Mouse (Mus musculus): ENCODE data around the gene Pmel. TPM values are rescaled to one million over a fixed set of nuclear protein-coding genes. Genes with fewer than 3 reads are reported as not detected.

Gene Pmel
- total RNA-seq (2021): not detected
- long read RNA-seq, experiment 1, partial matches to known transcripts: 0 of 1 reads
- long read RNA-seq, experiment 1, other reads (novel, unspliced or antisense): 1 of 1 reads
- long read RNA-seq, experiment 2: 0 reads

- H3K27ac ChIP-seq: peak within 1 kb of the TSS; percentile 93
- H3K4me3 ChIP-seq: peak within 1 kb of the TSS; percentile 90
- no peak for TF ChIP-seq CTCF (IDR thresholded peaks at IDR 0.05)
- no peak for DNase-seq
- intact Hi-C loops (cut with DNase I): loop anchor here (2.0 kb wide), 1 partner anchor 39 kb away; no protein-coding TSS in a partner anchor
These were observed at the start of gene Pmel for GRCm38 (mm10) chr10:128703895-128704294. TSS of gene Pmel (plus strand) at chr10:128704195.

DNA sequence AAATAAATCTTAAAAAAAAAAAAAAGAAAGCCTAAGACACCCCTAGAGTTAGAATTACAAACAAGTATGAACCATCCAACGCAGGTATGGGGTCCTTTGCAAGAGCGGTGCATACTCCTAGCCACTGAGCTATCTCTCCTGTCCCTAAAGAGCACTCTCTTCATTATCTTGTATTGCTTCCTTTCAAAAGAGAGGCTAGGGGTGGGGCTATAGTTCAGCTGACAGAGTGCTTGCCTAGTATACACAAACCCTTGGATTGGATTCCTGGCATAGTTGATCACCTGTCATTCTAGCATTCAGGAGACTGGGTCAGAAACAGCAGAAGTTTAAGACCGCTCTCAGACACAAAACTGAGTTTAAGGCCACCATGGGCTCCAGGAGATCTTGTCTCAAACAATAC lies 48.7 kb upstream of the Pmel start:
- intact Hi-C loops (cut with DNase I): no loop called here
- no peak overlapping the region for H3K27ac ChIP-seq
- H3K4me3 ChIP-seq: no peak overlapping the region
- no peak for DNase-seq
- TF ChIP-seq CTCF (IDR thresholded peaks at IDR 0.05): no peak

- intact Hi-C loops (cut with DNase I): no loop called here
- TF ChIP-seq CTCF (IDR thresholded peaks at IDR 0.05): no peak
These were observed 47.3 kb upstream of the Pmel start for GRCm38 (mm10) chr10:128656731-128657130.

DNA sequence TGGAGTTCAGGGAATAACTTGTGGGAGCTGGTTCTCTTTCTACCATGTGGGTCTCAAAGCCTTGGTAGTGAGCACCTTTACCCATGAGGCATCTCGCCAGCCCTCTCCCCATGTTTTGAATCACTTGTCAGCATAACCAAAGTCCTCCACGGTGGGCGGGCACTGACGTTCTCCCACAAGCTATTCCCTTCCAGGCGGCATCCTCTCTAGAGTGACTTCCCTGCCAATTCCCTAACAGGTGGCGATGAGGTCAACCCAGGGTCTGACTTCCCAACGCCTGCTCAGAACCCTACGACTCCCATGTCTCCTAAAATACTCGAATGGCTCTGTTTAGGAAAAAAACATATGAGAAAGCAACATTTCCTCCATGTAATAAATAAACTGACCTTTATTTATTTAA lies 46.2 kb upstream of the Pmel start:
- TF ChIP-seq CTCF (IDR thresholded peaks at IDR 0.05): no peak
- no peak for DNase-seq
- Histone ChIP-seq H3K4me3 (no peak overlapping the region), H3K27ac (no peak overlapping the region)
- intact Hi-C loops (cut with DNase I): no loop called here

More at GRCm38 (mm10) chr10:128656731-128657130, 47.3 kb upstream of the Pmel start:
- Histone ChIP-seq H3K27ac (no peak overlapping the region), H3K4me3 (no peak overlapping the region)
- DNase-seq: no peak

DNA sequence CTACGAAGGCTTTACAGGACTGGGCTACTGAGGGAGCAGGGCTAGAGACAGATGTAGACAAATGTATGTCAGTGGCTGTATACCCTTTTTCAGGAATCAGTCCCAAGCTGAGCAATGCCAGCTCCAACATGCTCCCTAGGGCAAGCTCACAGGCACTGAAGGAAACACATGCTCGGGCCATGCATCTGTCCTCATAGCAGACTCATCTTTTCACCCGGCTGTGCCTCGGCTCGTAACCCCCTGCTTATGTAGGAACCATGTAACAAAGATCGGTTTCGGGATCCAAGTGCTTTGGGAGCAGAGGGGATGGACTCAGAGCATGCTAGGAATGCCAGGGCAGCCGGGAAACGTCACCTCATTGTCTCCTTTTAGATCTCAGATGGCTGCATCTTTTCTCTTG lies 44.5 kb upstream of the Pmel start:
- DNase-seq: no peak
- no peak for TF ChIP-seq CTCF (IDR thresholded peaks at IDR 0.05)
- H3K27ac ChIP-seq: no peak overlapping the region
- no peak overlapping the region for H3K4me3 ChIP-seq
- intact Hi-C loops (cut with DNase I): no loop called here

DNA sequence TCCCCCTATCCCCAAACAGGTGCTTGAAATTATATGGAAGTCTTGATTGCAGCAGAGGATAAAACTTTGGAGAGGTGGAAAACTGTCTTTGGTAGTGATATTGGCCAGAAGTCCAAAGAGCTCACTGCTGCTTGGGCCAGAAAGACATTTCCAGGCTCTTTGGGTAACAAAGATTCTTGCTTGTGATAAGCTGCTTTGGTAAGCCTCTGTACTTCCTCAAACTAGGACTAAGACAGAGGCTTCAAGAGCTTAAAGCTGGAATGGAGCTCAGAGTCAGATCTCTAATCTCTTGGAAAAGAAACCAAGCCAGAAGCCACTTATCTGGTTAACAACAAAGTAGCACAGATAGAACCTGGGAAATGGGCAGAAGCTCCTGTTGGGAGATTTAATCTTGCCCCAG lies 41.5 kb upstream of the Pmel start:
- intact Hi-C loops (cut with DNase I): no loop called here
- no peak overlapping the region for H3K27ac ChIP-seq
- DNase-seq: no peak
- TF ChIP-seq CTCF (IDR thresholded peaks at IDR 0.05): no peak
- H3K4me3 ChIP-seq: no peak overlapping the region

- intact Hi-C loops (cut with DNase I): no loop called here
- TF ChIP-seq CTCF (IDR thresholded peaks at IDR 0.05): no peak
- no peak overlapping the region for H3K27ac ChIP-seq
- DNase-seq: no peak
- no peak overlapping the region for H3K4me3 ChIP-seq
These were observed 40.4 kb upstream of the Pmel start for GRCm38 (mm10) chr10:128663441-128664220.

DNA sequence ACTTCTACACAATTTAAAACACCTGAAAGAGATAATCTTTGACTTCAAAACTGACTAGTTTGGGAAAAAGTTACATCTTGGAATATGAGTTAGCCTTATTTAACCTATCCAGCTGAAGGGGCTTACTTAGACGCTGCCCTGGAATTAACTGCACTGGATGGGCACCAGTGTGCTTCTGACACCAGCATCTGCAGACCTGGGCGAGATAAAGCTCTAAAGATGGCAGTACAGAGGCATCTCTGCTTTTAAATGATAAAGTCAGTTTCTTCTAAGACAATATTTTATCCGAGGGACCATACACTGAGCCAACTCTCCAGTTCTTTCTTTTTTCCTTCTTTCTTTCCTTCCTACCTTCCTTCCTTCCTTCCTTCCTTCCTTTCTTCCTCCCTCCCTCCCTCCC lies 39.2 kb upstream of the Pmel start:
- DNase-seq: no peak
- H3K27ac ChIP-seq: no peak overlapping the region
- intact Hi-C loops (cut with DNase I): no loop called here
- no peak overlapping the region for H3K4me3 ChIP-seq
- TF ChIP-seq CTCF (IDR thresholded peaks at IDR 0.05): no peak

GRCm38 (mm10) chr10:128665307-128665706 lies 38.7 kb upstream of the Pmel start:
- no peak for DNase-seq
- H3K27ac ChIP-seq: no peak overlapping the region
- TF ChIP-seq CTCF (IDR thresholded peaks at IDR 0.05): no peak
- H3K4me3 ChIP-seq: no peak overlapping the region
- intact Hi-C loops (cut with DNase I): no loop called here

- TF ChIP-seq CTCF (IDR thresholded peaks at IDR 0.05): no peak
- Histone ChIP-seq H3K4me3 (no peak overlapping the region), H3K27ac (no peak overlapping the region)
- intact Hi-C loops (cut with DNase I): no loop called here
- DNase-seq: no peak
These were observed 38.2 kb upstream of the Pmel start for GRCm38 (mm10) chr10:128665806-128666205.

GRCm38 (mm10) chr10:128668790-128669672 lies 35.0 kb upstream of the Pmel start:
- H3K4me3 ChIP-seq: peak overlapping the region; percentile 72
- no peak for TF ChIP-seq CTCF (IDR thresholded peaks at IDR 0.05)
- no peak overlapping the region for H3K27ac ChIP-seq
- intact Hi-C loops (cut with DNase I): no loop called here
- DNase-seq: peak; percentile 46

GRCm38 (mm10) chr10:128671148-128671547 lies 32.8 kb upstream of the Pmel start:
- DNase-seq: no peak
- Histone ChIP-seq H3K4me3 (no peak overlapping the region), H3K27ac (no peak overlapping the region)
- no peak for TF ChIP-seq CTCF (IDR thresholded peaks at IDR 0.05)
- intact Hi-C loops (cut with DNase I): loop anchor here (5.0 kb wide), 3 partner anchors 44 to 104 kb away; partner anchors contain the start of genes Pa2g4 and Rps26

Measured in gastrocnemius, adult 2 months (tissue).